Mouse (Mus musculus) heart, postnatal 0 days (tissue): ENCODE measurements at regions not wholly inside any gene's neighbourhood (a gene's known extent, or its start where the extent isn't known, plus 50 kb on each side); places are given as distances from the start of the nearest gene placed in this dataset.

Experiments used
- CTCF ChIP-seq: IDR thresholded peaks from 2 replicates; pipeline ENCODE4 v1.5.1; 2016; ENCODE audit warnings: antibody characterized with exemption, control low read depth, low read depth
- EP300 ChIP-seq: IDR thresholded peaks from 2 replicates; pipeline ENCODE4 v1.6.1; 2016; ENCODE audit warnings: antibody characterized with exemption, low read depth

GRCm38 (mm10) chr13:5978615-5979014 is 117.3 kb downstream of the Klf6 start:
- TF ChIP-seq EP300 (no peak), CTCF (no peak)
